In the genomic region with DNA sequence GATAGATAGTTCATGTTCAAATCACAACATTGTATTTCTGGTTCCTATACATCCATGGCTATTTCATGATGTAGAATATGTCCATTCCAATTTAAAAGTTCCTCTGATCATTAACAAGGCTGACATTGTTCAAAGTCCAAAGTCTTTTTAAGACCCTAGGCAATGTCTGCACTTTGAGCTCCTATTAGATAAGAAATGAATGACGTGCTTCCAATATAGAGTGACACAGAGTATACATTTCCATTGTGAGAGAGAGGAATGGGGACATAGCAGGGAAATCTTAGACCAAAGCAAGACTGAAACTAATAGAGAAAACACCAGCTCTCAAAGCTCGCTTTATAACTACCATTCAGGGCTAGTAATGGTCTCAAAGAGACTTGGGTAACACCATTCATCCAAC, we compare ENCODE assay signal across 30 mouse cellular contexts.
"Had no signal": no experiment of that assay in that cellular context is flagged by ENCODE, and none has a peak within 500 bp of the region (broad histone marks: within the 10 kb centered on the region; RNA-seq: fewer than 3 reads in every experiment).

No protein-coding gene starts in this region.

- H3K27ac ChIP-seq: limb, embryonic 10.5 days; limb, embryonic 12.5 days; limb, embryonic 13.5 days; limb, embryonic 15.5 days; liver, embryonic 12.5 days; liver, embryonic 13.5 days; liver, embryonic 14.5 days; liver, embryonic 15.5 days; lung, embryonic 15.5 days; macrophage; midbrain, embryonic 10.5 days; midbrain, embryonic 12.5 days; midbrain, embryonic 13.5 days; midbrain, embryonic 15.5 days had no signal

- H3K4me3 ChIP-seq: limb, embryonic 10.5 days; limb, embryonic 12.5 days; limb, embryonic 13.5 days; limb, embryonic 15.5 days; liver, embryonic 12.5 days; liver, embryonic 13.5 days; liver, embryonic 15.5 days; lung, embryonic 15.5 days; megakaryocyte, embryonic 14.5 days; midbrain, embryonic 10.5 days; midbrain, embryonic 12.5 days; midbrain, embryonic 13.5 days; midbrain, embryonic 15.5 days; myocyte had no signal

- H3K4me2 ChIP-seq: limb, embryonic 12.5 days; limb, embryonic 13.5 days; limb, embryonic 15.5 days; liver, embryonic 11.5 days; liver, embryonic 12.5 days; liver, embryonic 13.5 days; liver, embryonic 15.5 days; lung, embryonic 14.5 days; lung, embryonic 15.5 days; midbrain, embryonic 11.5 days; midbrain, embryonic 12.5 days; midbrain, embryonic 13.5 days; midbrain, embryonic 15.5 days had no signal

- H3K36me3 ChIP-seq: limb, embryonic 10.5 days; limb, embryonic 12.5 days; limb, embryonic 13.5 days; limb, embryonic 15.5 days; liver, embryonic 12.5 days; liver, embryonic 13.5 days; liver, embryonic 15.5 days; lung, embryonic 15.5 days; midbrain, embryonic 10.5 days; midbrain, embryonic 12.5 days; midbrain, embryonic 13.5 days; midbrain, embryonic 15.5 days had no signal

- H3K27me3 ChIP-seq: limb, embryonic 12.5 days; limb, embryonic 15.5 days; liver, embryonic 12.5 days; liver, embryonic 13.5 days; liver, embryonic 15.5 days; lung, embryonic 15.5 days; megakaryocyte, embryonic 14.5 days; midbrain, embryonic 12.5 days; midbrain, embryonic 13.5 days; midbrain, embryonic 15.5 days had no signal

- DNase-seq: left cerebral cortex, postnatal 4 days; liver; liver, embryonic 13.5 days; lung, adult 18-20 months; lung, adult 2 months; lung, embryonic 14.5 days; lung, postnatal 10 days; lung, postnatal 14 days; lung, postnatal 36 days; lung, postnatal 4 days; midbrain, embryonic 14.5 days had no signal

- ATAC-seq: liver, embryonic 12.5 days; lung, postnatal 0 days; midbrain, embryonic 13.5 days; midbrain, embryonic 15.5 days; midbrain, embryonic 16.5 days had no signal

- H3K9ac ChIP-seq: limb, embryonic 12.5 days; limb, embryonic 13.5 days; limb, embryonic 15.5 days; liver, embryonic 12.5 days; liver, embryonic 13.5 days; liver, embryonic 14.5 days; liver, embryonic 15.5 days; lung, embryonic 14.5 days; lung, embryonic 15.5 days; midbrain, embryonic 12.5 days; midbrain, embryonic 13.5 days; midbrain, embryonic 15.5 days had no signal

- H3K9me3 ChIP-seq: limb, embryonic 10.5 days; limb, embryonic 12.5 days; limb, embryonic 13.5 days; limb, embryonic 15.5 days; liver, embryonic 12.5 days; liver, embryonic 13.5 days; liver, embryonic 15.5 days; lung, embryonic 15.5 days; megakaryocyte, embryonic 14.5 days; midbrain, embryonic 10.5 days; midbrain, embryonic 12.5 days; midbrain, embryonic 13.5 days; midbrain, embryonic 15.5 days had no signal

- H3K4me1 ChIP-seq: liver, embryonic 12.5 days; liver, embryonic 13.5 days; liver, embryonic 15.5 days; lung, embryonic 15.5 days had no signal
